Mouse (Mus musculus): ENCODE results near the gene Rps2. TPM values are rescaled to one million over a fixed set of nuclear protein-coding genes. Genes with fewer than 3 reads are reported as not detected.

Rps2 gene
- polyA plus RNA-seq, 1 experiment from 2014 or later: 1,443 TPM

DNA sequence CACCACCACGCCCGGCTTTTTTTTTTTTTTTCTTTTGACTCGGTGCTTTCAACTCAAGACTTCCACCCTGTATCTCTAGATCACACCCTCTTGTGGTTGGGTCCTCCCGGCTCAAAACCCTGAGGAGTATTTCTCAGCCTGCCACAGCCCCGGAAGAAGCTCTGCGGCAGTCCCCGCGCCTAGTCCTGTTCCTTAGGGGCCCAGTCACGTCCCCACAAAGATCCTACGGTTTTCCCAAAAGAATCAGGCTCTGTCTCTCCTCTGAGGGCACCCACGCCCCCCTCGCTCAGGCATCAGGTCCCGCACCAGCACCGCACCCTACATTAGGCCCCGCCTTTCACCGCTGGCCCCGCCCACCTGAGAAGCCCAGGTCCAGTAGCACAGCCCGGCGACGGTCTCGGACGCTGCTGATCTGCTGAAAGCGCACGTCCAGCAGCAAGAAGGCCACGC, 30.7 kb upstream of the Rps2 start:
- Histone ChIP-seq H3K9ac (peak overlapping the region; percentile 58), H3K4me2 (peak overlapping the region; percentile 55), H3K36me3 (peaks cover 5% of the 10 kb centered on the region), H3K4me3 (peak overlapping the region; percentile 31), H3K9me3 (no peaks in the 10 kb centered on the region), H3K4me1 (peaks cover 21% of the 10 kb centered on the region), H3K27ac (no peak overlapping the region), H3K27me3 (peaks cover 58% of the 10 kb centered on the region)
- ATAC-seq (ENCODE audit: insufficient number of reproducible peaks, insufficient read depth, low FRiP score, low TSS enrichment, low read depth): no peak
- WGBS: 2% methylated on average over 25 of the region's 25 CpGs

- Histone ChIP-seq H3K9ac (peak overlapping the region; percentile 58), H3K27me3 (peaks cover 58% of the 10 kb centered on the region)
- 19% methylated on average over 23 of the region's 23 CpGs for WGBS
These were observed 30.3 kb upstream of the Rps2 start for GRCm38 (mm10) chr17:24687599-24687998.

DNA sequence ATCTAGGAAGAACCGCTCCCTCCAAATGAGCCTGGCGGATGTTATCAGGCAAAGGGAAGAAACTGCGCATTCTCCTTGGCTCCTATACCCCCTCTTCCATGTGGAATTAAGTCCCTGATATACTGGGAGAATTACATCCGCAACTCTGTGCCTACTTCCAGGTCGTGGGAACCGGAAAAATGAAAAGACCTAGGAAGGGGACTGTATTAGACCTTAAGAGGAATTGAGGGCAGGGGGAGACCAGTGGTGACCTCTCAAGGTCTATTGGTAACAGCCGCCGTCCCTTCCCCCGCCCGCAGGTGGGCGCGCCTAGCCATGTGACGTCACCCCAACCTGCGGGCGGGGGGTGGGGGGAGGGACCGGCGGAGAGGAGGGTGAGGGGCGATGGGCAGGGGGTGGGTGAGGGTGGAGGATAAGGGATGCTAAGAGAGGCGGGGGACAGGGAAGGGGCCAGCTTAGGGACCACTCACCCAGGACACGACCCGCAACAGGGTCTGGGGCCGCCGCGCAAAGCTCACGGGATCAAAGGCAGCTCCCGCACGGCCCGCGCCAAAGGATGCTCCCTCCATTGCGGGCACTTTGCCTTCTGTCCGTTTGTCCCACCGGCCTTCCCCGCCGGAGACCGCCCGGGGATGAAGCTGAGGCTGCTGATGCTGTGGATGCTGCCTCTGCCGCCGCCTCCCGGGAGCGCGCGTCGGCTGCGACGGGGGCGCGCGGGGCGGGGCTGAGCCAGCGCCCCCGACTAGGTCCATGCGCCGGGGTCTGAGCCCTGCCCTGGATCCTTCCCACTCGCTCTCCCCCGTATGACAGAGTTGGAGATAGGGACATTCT, 28.4 kb upstream of the Rps2 start, which contains the start of gene Syngr3:
Gene Syngr3, minus strand, starts transcription at position 705 of the 831 bp plus-strand sequence.
- peak; percentile 41; the same call in 1 of the 2 replicates for ATAC-seq (ENCODE audit: insufficient number of reproducible peaks, insufficient read depth, low FRiP score, low TSS enrichment, low read depth)

More at GRCm38 (mm10) chr17:24687599-24687998, 30.3 kb upstream of the Rps2 start:
- H3K4me1 ChIP-seq: peaks cover 21% of the 10 kb centered on the region
- peak overlapping the region; percentile 55 for H3K4me2 ChIP-seq
- peaks cover 8% of the 10 kb centered on the region for H3K36me3 ChIP-seq
- ATAC-seq (ENCODE audit: insufficient number of reproducible peaks, insufficient read depth, low FRiP score, low TSS enrichment, low read depth): no peak
- no peak overlapping the region for H3K27ac ChIP-seq
- peak overlapping the region; percentile 31 for H3K4me3 ChIP-seq
- no peaks in the 10 kb centered on the region for H3K9me3 ChIP-seq

DNA sequence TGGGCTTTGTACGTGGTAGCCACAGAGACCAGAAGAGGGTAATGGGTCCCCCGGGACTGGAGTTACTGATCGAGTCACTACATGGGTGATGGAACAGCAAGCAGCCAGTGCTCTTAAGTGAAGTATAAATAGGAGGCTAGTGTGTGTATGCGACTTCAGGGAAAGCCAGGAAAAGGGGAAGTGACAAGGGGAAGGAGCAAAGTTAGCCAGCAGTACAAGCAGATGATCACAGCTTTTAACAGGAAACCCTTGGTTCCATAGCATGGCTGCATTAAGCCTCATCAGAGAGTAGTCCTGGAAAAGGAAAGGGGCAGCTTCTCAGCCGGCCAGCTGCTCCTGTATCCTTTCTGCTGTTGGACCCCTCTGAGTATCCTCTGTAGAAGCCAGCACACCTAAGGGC, 25.5 kb upstream of the Rps2 start:
- Histone ChIP-seq H3K4me3 (no peak overlapping the region), H3K27me3 (peaks cover 41% of the 10 kb centered on the region)
- 85% methylated on average over 5 of the region's 5 CpGs for WGBS

More for the DNA sequence above, 28.4 kb upstream of the Rps2 start, which contains the start of gene Syngr3:
- Histone ChIP-seq H3K9ac (peak within 1 kb of the TSS; percentile 65), H3K27ac (no peak within 1 kb of the TSS), H3K4me2 (peak within 1 kb of the TSS; percentile 75), H3K9me3 (no peaks in the 10 kb centered on the region), H3K27me3 (peaks cover 58% of the 10 kb centered on the region), H3K4me3 (peak within 1 kb of the TSS; percentile 51), H3K36me3 (peaks cover 16% of the 10 kb centered on the region), H3K4me1 (peaks cover 21% of the 10 kb centered on the region)
- WGBS: under 1% methylated on average over 50 of the region's 55 CpGs

GRCm38 (mm10) chr17:24695326-24696010, 22.4 kb upstream of the Rps2 start:
- Histone ChIP-seq H3K4me1 (peaks cover 31% of the 10 kb centered on the region), H3K27ac (peak overlapping the region; percentile 91), H3K4me2 (peak overlapping the region; percentile 77), H3K27me3 (peaks cover 10% of the 10 kb centered on the region), H3K9me3 (no peaks in the 10 kb centered on the region), H3K9ac (peak overlapping the region; percentile 91), H3K4me3 (peak overlapping the region; percentile 82), H3K36me3 (peaks cover 29% of the 10 kb centered on the region)
- WGBS: 6% methylated on average over 51 of the region's 51 CpGs
- no peak for ATAC-seq (ENCODE audit: insufficient number of reproducible peaks, insufficient read depth, low FRiP score, low TSS enrichment, low read depth)

More for the DNA sequence above, 25.5 kb upstream of the Rps2 start:
- H3K9ac ChIP-seq: no peak overlapping the region
- no peak overlapping the region for H3K27ac ChIP-seq
- ATAC-seq (ENCODE audit: insufficient number of reproducible peaks, insufficient read depth, low FRiP score, low TSS enrichment, low read depth): no peak
- no peaks in the 10 kb centered on the region for H3K9me3 ChIP-seq
- H3K4me2 ChIP-seq: no peak overlapping the region
- peaks cover 16% of the 10 kb centered on the region for H3K36me3 ChIP-seq
- H3K4me1 ChIP-seq: peaks cover 34% of the 10 kb centered on the region

DNA sequence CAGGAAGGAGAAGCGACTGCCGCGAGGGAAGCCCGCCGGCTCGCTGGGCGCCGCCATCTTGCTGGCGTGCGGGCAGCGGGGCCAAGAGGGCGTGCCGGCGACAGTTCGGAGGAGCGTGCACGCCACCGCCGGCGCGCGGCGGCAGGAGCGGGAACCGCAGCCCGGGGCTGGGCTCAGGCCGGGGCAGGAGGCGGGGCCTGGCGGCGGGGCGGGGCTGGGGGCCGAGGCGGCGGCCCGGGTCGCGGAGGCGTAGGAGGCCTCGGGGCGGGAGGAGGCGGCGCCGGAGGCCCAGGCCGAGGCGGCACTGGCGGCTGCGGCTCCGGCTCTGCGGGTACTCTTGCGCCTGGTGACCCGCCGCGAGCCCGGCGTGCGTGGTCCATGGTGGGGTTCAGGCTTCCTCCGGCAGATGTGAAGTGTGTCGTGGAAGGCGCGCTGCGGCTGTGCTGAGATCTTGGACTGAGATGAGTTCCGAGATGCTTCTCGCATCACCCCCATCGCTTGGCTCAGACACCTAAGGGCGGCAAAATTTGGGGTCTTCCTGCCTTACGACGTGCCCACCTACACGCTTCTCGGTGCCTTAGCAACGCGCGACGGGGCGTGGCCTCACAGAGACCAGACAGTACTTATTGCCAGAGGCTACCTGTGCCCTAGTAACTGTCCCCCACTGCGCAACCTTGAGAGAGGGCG, 21.8 kb upstream of the Rps2 start, which contains the start of the genes Gfer and Noxo1:
Gene Gfer, minus strand, starts transcription at position 146 of the 687 bp plus-strand sequence.
Gene Noxo1, plus strand, starts transcription at position 224 of the 687 bp plus-strand sequence.
- peak; percentile 86 for ATAC-seq (ENCODE audit: insufficient number of reproducible peaks, insufficient read depth, low FRiP score, low TSS enrichment, low read depth)
- Histone ChIP-seq H3K9me3 (no peaks in the 10 kb centered on the region), H3K4me3 (peak within 1 kb of the TSS; percentile 82), H3K4me2 (peak within 1 kb of the TSS; percentile 77), H3K4me1 (peaks cover 31% of the 10 kb centered on the region), H3K36me3 (peaks cover 36% of the 10 kb centered on the region), H3K9ac (peak within 1 kb of the TSS; percentile 91), H3K27ac (peak within 1 kb of the TSS; percentile 91), H3K27me3 (peaks cover 3% of the 10 kb centered on the region)
- WGBS: under 1% methylated on average over 75 of the region's 76 CpGs

GRCm38 (mm10) chr17:24697985-24698384, 19.9 kb upstream of the Rps2 start:
- Histone ChIP-seq H3K27me3 (no peaks in the 10 kb centered on the region), H3K4me1 (peaks cover 31% of the 10 kb centered on the region), H3K36me3 (peaks cover 43% of the 10 kb centered on the region), H3K4me3 (no peak overlapping the region), H3K4me2 (0 out of 2 replicates have a peak overlapping the region, but pooled peaks have one; percentile 0), H3K27ac (no peak overlapping the region), H3K9me3 (no peaks in the 10 kb centered on the region), H3K9ac (0 out of 2 replicates have a peak overlapping the region, but pooled peaks have one; percentile 21)
- WGBS: 13% methylated on average over 5 of the region's 5 CpGs
- no peak for ATAC-seq (ENCODE audit: insufficient number of reproducible peaks, insufficient read depth, low FRiP score, low TSS enrichment, low read depth)

DNA sequence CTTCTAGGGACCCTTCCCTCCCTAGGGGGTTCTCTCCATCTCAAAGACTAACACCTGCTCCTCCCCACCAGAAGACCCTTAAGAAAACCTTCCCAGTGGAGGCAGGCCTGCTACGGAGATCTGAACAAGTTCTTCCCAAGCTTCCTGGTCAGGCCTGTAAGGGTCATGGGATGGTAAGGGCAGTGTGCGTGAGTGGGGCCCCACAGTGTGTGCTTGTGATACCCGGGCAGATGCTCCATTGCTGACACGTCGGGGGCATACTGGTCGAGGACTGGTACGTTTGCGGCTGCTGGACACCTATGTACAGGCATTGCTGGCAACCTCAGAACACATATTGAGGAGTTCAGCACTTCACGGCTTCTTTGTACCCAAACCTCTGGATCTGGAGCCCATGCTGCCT, 19.2 kb upstream of the Rps2 start:
- H3K4me1 ChIP-seq: peaks cover 31% of the 10 kb centered on the region
- no peaks in the 10 kb centered on the region for H3K9me3 ChIP-seq
- 69% methylated on average over 9 of the region's 9 CpGs for WGBS
- no peak for ATAC-seq (ENCODE audit: insufficient number of reproducible peaks, insufficient read depth, low FRiP score, low TSS enrichment, low read depth)
- no peak overlapping the region for H3K4me3 ChIP-seq
- H3K27ac ChIP-seq: no peak overlapping the region
- 0 out of 2 replicates have a peak overlapping the region, but pooled peaks have one; percentile 0 for H3K4me2 ChIP-seq
- H3K9ac ChIP-seq: 0 out of 2 replicates have a peak overlapping the region, but pooled peaks have one; percentile 8
- peaks cover 41% of the 10 kb centered on the region for H3K36me3 ChIP-seq
- no peaks in the 10 kb centered on the region for H3K27me3 ChIP-seq

DNA sequence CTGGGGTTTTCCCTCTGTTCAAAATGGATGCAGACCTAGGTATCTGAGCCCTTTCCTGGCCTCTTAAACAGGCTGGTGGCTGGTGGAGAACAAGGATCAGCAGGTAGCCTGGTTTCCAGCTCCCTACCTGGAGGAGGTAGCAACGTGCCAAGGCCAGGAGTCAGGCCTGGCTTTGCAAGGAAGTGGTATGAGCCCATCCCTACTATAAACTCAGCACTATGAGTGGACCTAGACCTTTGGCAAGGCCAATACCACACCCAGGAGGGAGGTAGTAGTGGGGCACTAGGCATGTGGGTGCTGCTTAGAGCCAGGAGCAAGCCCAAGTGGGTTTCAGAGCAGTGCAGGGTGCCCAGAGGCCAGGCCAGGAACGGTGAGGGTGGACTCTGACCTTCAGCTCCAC, 18.4 kb upstream of the Rps2 start:
- WGBS: 76% methylated on average over 2 of the region's 2 CpGs
- Histone ChIP-seq H3K36me3 (peaks cover 49% of the 10 kb centered on the region), H3K27me3 (no peaks in the 10 kb centered on the region), H3K9ac (no peak overlapping the region; the same call in 1 of the 2 replicates), H3K27ac (no peak overlapping the region), H3K4me3 (no peak overlapping the region), H3K9me3 (no peaks in the 10 kb centered on the region), H3K4me1 (peaks cover 31% of the 10 kb centered on the region), H3K4me2 (no peak overlapping the region)
- no peak for ATAC-seq (ENCODE audit: insufficient number of reproducible peaks, insufficient read depth, low FRiP score, low TSS enrichment, low read depth)

- WGBS: 87% methylated on average over 9 of the region's 9 CpGs
- peaks cover 60% of the 10 kb centered on the region for H3K36me3 ChIP-seq
- no peak overlapping the region for H3K4me3 ChIP-seq
- H3K9ac ChIP-seq: no peak overlapping the region
- peaks cover 32% of the 10 kb centered on the region for H3K4me1 ChIP-seq
- no peaks in the 10 kb centered on the region for H3K9me3 ChIP-seq
- H3K27ac ChIP-seq: no peak overlapping the region
- no peaks in the 10 kb centered on the region for H3K27me3 ChIP-seq
- H3K4me2 ChIP-seq: no peak overlapping the region
- no peak for ATAC-seq (ENCODE audit: insufficient number of reproducible peaks, insufficient read depth, low FRiP score, low TSS enrichment, low read depth)
These were observed 16.7 kb upstream of the Rps2 start for GRCm38 (mm10) chr17:24701251-24701650.

DNA sequence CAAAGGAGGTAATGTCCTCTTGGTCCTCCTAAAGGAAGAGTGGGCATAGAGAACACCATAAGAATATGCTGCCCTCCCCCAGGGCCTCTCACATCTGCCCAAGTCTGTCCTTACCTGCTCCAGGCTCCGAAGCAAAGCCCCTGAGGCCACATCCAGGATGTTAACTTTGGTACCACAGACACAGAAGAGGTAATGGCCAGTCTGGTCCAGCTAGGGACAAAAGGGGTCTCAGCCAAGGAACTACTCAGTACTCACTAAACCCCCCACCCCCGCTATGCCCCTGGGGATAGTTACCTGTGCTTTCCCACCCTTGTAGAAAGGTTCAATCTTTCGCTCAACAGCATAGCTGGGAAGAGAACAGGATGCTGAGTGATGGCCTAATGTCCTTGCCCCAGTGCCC, 12.1 kb upstream of the Rps2 start:
- peaks cover 43% of the 10 kb centered on the region for H3K36me3 ChIP-seq
- H3K9ac ChIP-seq: 0 out of 2 replicates have a peak overlapping the region, but pooled peaks have one; percentile 16
- H3K9me3 ChIP-seq: no peaks in the 10 kb centered on the region
- no peak overlapping the region for H3K27ac ChIP-seq
- no peak overlapping the region for H3K4me3 ChIP-seq
- H3K4me2 ChIP-seq: peak overlapping the region; percentile 78; the same call in 1 of the 2 replicates
- no peaks in the 10 kb centered on the region for H3K27me3 ChIP-seq
- ATAC-seq (ENCODE audit: insufficient number of reproducible peaks, insufficient read depth, low FRiP score, low TSS enrichment, low read depth): no peak
- WGBS: 92% methylated on average over 3 of the region's 3 CpGs
- H3K4me1 ChIP-seq: peaks cover 21% of the 10 kb centered on the region
